Mouse (Mus musculus): ENCODE results near the gene Chd1. TPM values are rescaled to one million over a fixed set of nuclear protein-coding genes. Genes with fewer than 3 reads are reported as not detected.

Chd1 gene
- total RNA-seq (2021): 10 to 100 TPM; 22.8 to 29.1 TPM

- peak; percentile 73 to 82 for DNase-seq (ENCODE audit: extremely low spot score in 1 of 2, low spot score in 1 of 2)
These were observed at the start of gene Chd1 for GRCm38 (mm10) chr17:15704475-15705300. Chd1 (plus strand) TSS chr17:15704967.

- no peak for DNase-seq (ENCODE audit: extremely low spot score in 1 of 2, low spot score in 1 of 2)
These were observed 47.7 kb upstream of the Chd1 start for GRCm38 (mm10) chr17:15656881-15657607.

GRCm38 (mm10) chr17:15672870-15673269 is 31.9 kb upstream of the Chd1 start:
- no peak for DNase-seq (ENCODE audit: extremely low spot score in 1 of 2, low spot score in 1 of 2)

GRCm38 (mm10) chr17:15677970-15678645 is 26.7 kb upstream of the Chd1 start:
- no peak for DNase-seq (ENCODE audit: extremely low spot score in 1 of 2, low spot score in 1 of 2)

- DNase-seq (ENCODE audit: extremely low spot score in 1 of 2, low spot score in 1 of 2): no peak
These were observed 24.7 kb upstream of the Chd1 start for GRCm38 (mm10) chr17:15679966-15680630.

- DNase-seq (ENCODE audit: extremely low spot score in 1 of 2, low spot score in 1 of 2): no peak
These were observed 24.1 kb upstream of the Chd1 start for GRCm38 (mm10) chr17:15680661-15681060.

- DNase-seq (ENCODE audit: extremely low spot score in 1 of 2, low spot score in 1 of 2): no peak
These were observed 18.4 kb upstream of the Chd1 start for GRCm38 (mm10) chr17:15686396-15686795.

GRCm38 (mm10) chr17:15690304-15690703 is 14.5 kb upstream of the Chd1 start:
- no peak for DNase-seq (ENCODE audit: extremely low spot score in 1 of 2, low spot score in 1 of 2)

- DNase-seq (ENCODE audit: extremely low spot score in 1 of 2, low spot score in 1 of 2): no peak
These were observed 9.2 kb upstream of the Chd1 start for GRCm38 (mm10) chr17:15695566-15695965.

- DNase-seq (ENCODE audit: extremely low spot score in 1 of 2, low spot score in 1 of 2): no peak
These were observed 5.8 kb upstream of the Chd1 start for GRCm38 (mm10) chr17:15698956-15699355.

- no peak for DNase-seq (ENCODE audit: extremely low spot score in 1 of 2, low spot score in 1 of 2)
These were observed 3.3 kb upstream of the Chd1 start for GRCm38 (mm10) chr17:15701505-15701904.

- no peak for DNase-seq (ENCODE audit: extremely low spot score in 1 of 2, low spot score in 1 of 2)
These were observed 651 bp upstream of the Chd1 start for GRCm38 (mm10) chr17:15704158-15704474.

- peak; percentile 20 to 32 for DNase-seq (ENCODE audit: extremely low spot score in 1 of 2, low spot score in 1 of 2)
These were observed 827 bp downstream of the Chd1 start for GRCm38 (mm10) chr17:15705303-15706284.

- DNase-seq (ENCODE audit: extremely low spot score in 1 of 2, low spot score in 1 of 2): no peak
These were observed 9.7 kb downstream of the Chd1 start for GRCm38 (mm10) chr17:15714507-15714906.

GRCm38 (mm10) chr17:15715013-15715902 is 10.5 kb downstream of the Chd1 start:
- DNase-seq (ENCODE audit: extremely low spot score in 1 of 2, low spot score in 1 of 2): peak in 1 of 2 experiments; percentile 36

GRCm38 (mm10) chr17:15715940-15716339 is 11.2 kb downstream of the Chd1 start:
- no peak for DNase-seq (ENCODE audit: extremely low spot score in 1 of 2, low spot score in 1 of 2)

GRCm38 (mm10) chr17:15720841-15721240 is 16.1 kb downstream of the Chd1 start:
- no peak for DNase-seq (ENCODE audit: extremely low spot score in 1 of 2, low spot score in 1 of 2)

GRCm38 (mm10) chr17:15723291-15723690 is 18.5 kb downstream of the Chd1 start:
- DNase-seq (ENCODE audit: extremely low spot score in 1 of 2, low spot score in 1 of 2): no peak

All from layer of hippocampus, postnatal 25 days (tissue).